Mouse (Mus musculus) embryonic facial prominence, embryonic 11.5 days (tissue): ENCODE results near the gene Gga1. TPM values are rescaled to one million over a fixed set of nuclear protein-coding genes. Genes with fewer than 3 reads are reported as not detected.
"Not testable (repeated sequence)": the region's sequence is repeated elsewhere in the genome, so short reads cannot be mapped to it uniquely, and the experiment has no call there.

Source experiments
- ATAC-seq: fragments of 200-750 bp; cut with Nextera tagmentation; replicated peaks from 2 replicates; pipeline ENCODE4 v1.8.0; 2017; ENCODE audit warnings: low read depth; ENCODE audit not compliant: insufficient number of reproducible peaks, low FRiP score, low TSS enrichment
- DNase-seq: peaks from one replicate; pipeline ENCODE4 v3.0.0-alpha.2; 2015; ENCODE audit warnings: low spot score
- H3K27ac ChIP-seq: fragments of 300-500 bp; sonication (generic); replicated peaks from 2 replicates; pipeline ENCODE4 v1.5.1; 2014; ENCODE audit warnings: mild to moderate bottlenecking, low read depth, low read length, control low read depth
- H3K27me3 ChIP-seq: fragments of 300-500 bp; sonication (generic); 2 replicates; pipeline ENCODE4 v1.6.1; 2014; ENCODE audit warnings: mild to moderate bottlenecking, low read length, moderate library complexity, mixed read lengths; ENCODE audit not compliant: control insufficient read depth, insufficient read depth
- H3K36me3 ChIP-seq: fragments of 300-500 bp; sonication (generic); replicated peaks from 2 replicates; pipeline ENCODE4 v1.6.1; 2014; ENCODE audit warnings: low read depth, mild to moderate bottlenecking, low read length, moderate library complexity, mixed read lengths; ENCODE audit not compliant: control insufficient read depth, insufficient read depth
- H3K4me1 ChIP-seq: fragments of 300-500 bp; sonication (generic); 2 replicates; pipeline ENCODE4 v1.6.1; 2014; ENCODE audit warnings: low read length, mixed read lengths; ENCODE audit not compliant: control insufficient read depth, insufficient read depth
- H3K4me2 ChIP-seq: fragments of 300-500 bp; sonication (generic); 2 replicates; pipeline ENCODE4 v1.6.1; 2014; ENCODE audit warnings: low read depth, mild to moderate bottlenecking, control low read depth, low read length, moderate library complexity
- H3K4me3 ChIP-seq: fragments of 300-500 bp; sonication (generic); 2 replicates; pipeline ENCODE4 v1.5.1; 2014; ENCODE audit warnings: low read depth, low read length, control low read depth
- H3K9ac ChIP-seq: fragments of 300-500 bp; sonication (generic); replicated peaks from 2 replicates; pipeline ENCODE4 v1.6.1; 2014; ENCODE audit warnings: mild to moderate bottlenecking, control low read depth, low read length
- H3K9me3 ChIP-seq: fragments of 300-500 bp; sonication (generic); replicated peaks from 2 replicates; pipeline ENCODE4 v1.6.1; 2016; ENCODE audit warnings: mild to moderate bottlenecking, low read length, inconsistent platforms, mixed read lengths; ENCODE audit not compliant: control insufficient read depth
- WGBS: fragments of 180-500 bp; shearing (Covaris S2); extraction: QIAGEN DNeasy Blood & Tissue Kit; methylation state at CpG from one replicate; pipeline ENCODE4 v1.1.7; 2014; 5-methylcytosine and 5-hydroxymethylcytosine counted together
- polyA plus RNA-seq: library from polyadenylated mRNA; unstranded; fragments of >200 nt; fragmentation: Nextera tagmentation; extraction: Ambion mirVana; gene quantifications from 2 replicates; pipeline ENCODE4 v1.2.1, GENCODE M21; 2014

Gga1 gene
- polyA plus RNA-seq, 1 experiment from 2014 or later, result 21.1 TPM

- WGBS, result under 1% methylated on average over 67 of the region's 86 CpGs
- DNase-seq, result peak; percentile 67
- H3K9ac ChIP-seq, result peak within 1 kb of the TSS; percentile 82
- peak within 1 kb of the TSS; percentile 53 for H3K4me3 ChIP-seq
- H3K27ac ChIP-seq, result peak within 1 kb of the TSS; percentile 62
- H3K27me3 ChIP-seq, result no peaks in the 10 kb centered on the region
- H3K4me1 ChIP-seq, result peaks cover 6% of the 10 kb centered on the region
- no peaks in the 10 kb centered on the region for H3K36me3 ChIP-seq
- peak; percentile 32; the same call in 1 of the 2 replicates for ATAC-seq
- no peaks in the 10 kb centered on the region for H3K9me3 ChIP-seq
- H3K4me2 ChIP-seq, result peak within 1 kb of the TSS; percentile 94
Measured at GRCm38 (mm10) chr15:78842371-78843163, 34.4 kb upstream of the Gga1 start, which contains the start of gene Cdc42ep1. TSS of gene Cdc42ep1 (plus strand) at chr15:78842624.

GRCm38 (mm10) chr15:78843581-78844469 lies 33.2 kb upstream of the Gga1 start:
- Histone ChIP-seq H3K4me3 (peak overlapping the region; percentile 53), H3K4me2 (peak overlapping the region; percentile 94), H3K9ac (peak overlapping the region; percentile 20), H3K27me3 (no peaks in the 10 kb centered on the region), H3K9me3 (no peaks in the 10 kb centered on the region), H3K27ac (no peak overlapping the region), H3K36me3 (no peaks in the 10 kb centered on the region), H3K4me1 (peaks cover 6% of the 10 kb centered on the region)
- 31% methylated on average over 21 of the region's 21 CpGs for WGBS
- ATAC-seq, result no peak
- no peak for DNase-seq

- Histone ChIP-seq H3K36me3 (no peaks in the 10 kb centered on the region), H3K4me1 (peaks cover 6% of the 10 kb centered on the region; the same call in 1 of the 2 replicates), H3K27ac (no peak overlapping the region), H3K9me3 (no peaks in the 10 kb centered on the region), H3K27me3 (no peaks in the 10 kb centered on the region), H3K4me2 (no peak overlapping the region), H3K4me3 (no peak overlapping the region), H3K9ac (no peak overlapping the region)
- ATAC-seq (no peak), DNase-seq (no peak)
- 28% methylated on average over 9 of the region's 9 CpGs for WGBS
Measured at GRCm38 (mm10) chr15:78844791-78845190, 32.2 kb upstream of the Gga1 start.

- Histone ChIP-seq H3K36me3 (no peaks in the 10 kb centered on the region), H3K4me3 (no peak overlapping the region), H3K4me2 (no peak overlapping the region), H3K9me3 (no peaks in the 10 kb centered on the region), H3K9ac (no peak overlapping the region), H3K27ac (no peak overlapping the region), H3K27me3 (no peaks in the 10 kb centered on the region), H3K4me1 (peaks cover 6% of the 10 kb centered on the region; the same call in 1 of the 2 replicates)
- DNase-seq, result no peak
- WGBS, result 70% methylated on average over 11 of the region's 11 CpGs
- ATAC-seq, result no peak
Measured at GRCm38 (mm10) chr15:78845321-78845720, 31.7 kb upstream of the Gga1 start.

- ATAC-seq, result no peak
- Histone ChIP-seq H3K27ac (no peak overlapping the region), H3K4me1 (peaks cover 6% of the 10 kb centered on the region; the same call in 1 of the 2 replicates), H3K9ac (0 out of 2 replicates have a peak overlapping the region, but pooled peaks have one; percentile 18), H3K36me3 (no peaks in the 10 kb centered on the region), H3K27me3 (no peaks in the 10 kb centered on the region), H3K4me3 (no peak overlapping the region), H3K4me2 (no peak overlapping the region), H3K9me3 (no peaks in the 10 kb centered on the region)
- WGBS, result 77% methylated on average over 8 of the region's 8 CpGs
- no peak for DNase-seq
Measured at GRCm38 (mm10) chr15:78845867-78846266, 31.1 kb upstream of the Gga1 start.

- Histone ChIP-seq H3K27me3 (no peaks in the 10 kb centered on the region), H3K36me3 (no peaks in the 10 kb centered on the region), H3K9me3 (no peaks in the 10 kb centered on the region), H3K9ac (no peak overlapping the region), H3K4me2 (no peak overlapping the region), H3K27ac (no peak overlapping the region), H3K4me3 (no peak overlapping the region), H3K4me1 (peaks cover 3% of the 10 kb centered on the region; the same call in 1 of the 2 replicates)
- DNase-seq (no peak), ATAC-seq (no peak)
- 67% methylated on average over 8 of the region's 8 CpGs for WGBS
Measured at GRCm38 (mm10) chr15:78846352-78846751, 30.6 kb upstream of the Gga1 start.

- ATAC-seq, H3K4me2 ChIP-seq, H3K9me3 ChIP-seq, H3K4me1 ChIP-seq, DNase-seq, H3K4me3 ChIP-seq, H3K36me3 ChIP-seq, H3K9ac ChIP-seq, H3K27me3 ChIP-seq, H3K27ac ChIP-seq: not testable (repeated sequence)
- WGBS, result 84% methylated on average over 6 of the region's 7 CpGs
Measured at GRCm38 (mm10) chr15:78846805-78847204, 30.2 kb upstream of the Gga1 start.
